Mouse (Mus musculus) midbrain, embryonic 15.5 days (tissue): ENCODE results near the gene Tfap2c. TPM values are rescaled to one million over a fixed set of nuclear protein-coding genes. Genes with fewer than 3 reads are reported as not detected.

Experiments used
- ATAC-seq: fragments of 200-750 bp; cut with Nextera tagmentation; replicated peaks from 2 replicates; pipeline ENCODE4 v1.8.0; 2017; ENCODE audit warnings: moderate TSS enrichment
- H3K27ac ChIP-seq: fragments of 300-500 bp; sonication (generic); 2 replicates; pipeline ENCODE4 v1.5.1; 2015; ENCODE audit warnings: mild to moderate bottlenecking, inconsistent platforms
- H3K27me3 ChIP-seq: fragments of 300-500 bp; sonication (generic); replicated peaks from 2 replicates; pipeline ENCODE4 v1.6.1; 2015; ENCODE audit warnings: inconsistent platforms
- H3K36me3 ChIP-seq: fragments of 300-500 bp; sonication (generic); replicated peaks from 2 replicates; pipeline ENCODE4 v1.6.1; 2015; ENCODE audit warnings: inconsistent platforms
- H3K4me1 ChIP-seq: fragments of 300-500 bp; sonication (generic); 2 replicates; pipeline ENCODE4 v1.6.1; 2015; ENCODE audit warnings: inconsistent platforms
- H3K4me2 ChIP-seq: fragments of 300-500 bp; sonication (generic); 2 replicates; pipeline ENCODE4 v1.6.1; 2015; ENCODE audit warnings: inconsistent platforms, mild to moderate bottlenecking, moderate library complexity
- H3K4me3 ChIP-seq: fragments of 300-500 bp; sonication (generic); 2 replicates; pipeline ENCODE4 v1.5.1; 2015; ENCODE audit warnings: mild to moderate bottlenecking, inconsistent platforms
- H3K9ac ChIP-seq: fragments of 300-500 bp; sonication (generic); 2 replicates; pipeline ENCODE4 v1.6.1; 2015; ENCODE audit warnings: mild to moderate bottlenecking, inconsistent platforms
- H3K9me3 ChIP-seq: fragments of 300-500 bp; sonication (generic); 2 replicates; pipeline ENCODE4 v1.6.1; 2016; ENCODE audit warnings: inconsistent platforms
- WGBS: fragments of 180-500 bp; shearing (Covaris S2); methylation state at CpG from one replicate; pipeline ENCODE4 v1.1.7; 2015; ENCODE audit warnings: mixed read lengths; 5-methylcytosine and 5-hydroxymethylcytosine counted together
- polyA plus RNA-seq: library from polyadenylated mRNA; unstranded; fragments of >200 nt; fragmentation: Nextera tagmentation; extraction: Ambion mirVana; gene quantifications from 2 replicates; pipeline ENCODE4 v1.2.1, GENCODE M21; 2015

The Tfap2c gene
- polyA plus RNA-seq, 1 experiment from 2014 or later: 0.34 TPM

DNA sequence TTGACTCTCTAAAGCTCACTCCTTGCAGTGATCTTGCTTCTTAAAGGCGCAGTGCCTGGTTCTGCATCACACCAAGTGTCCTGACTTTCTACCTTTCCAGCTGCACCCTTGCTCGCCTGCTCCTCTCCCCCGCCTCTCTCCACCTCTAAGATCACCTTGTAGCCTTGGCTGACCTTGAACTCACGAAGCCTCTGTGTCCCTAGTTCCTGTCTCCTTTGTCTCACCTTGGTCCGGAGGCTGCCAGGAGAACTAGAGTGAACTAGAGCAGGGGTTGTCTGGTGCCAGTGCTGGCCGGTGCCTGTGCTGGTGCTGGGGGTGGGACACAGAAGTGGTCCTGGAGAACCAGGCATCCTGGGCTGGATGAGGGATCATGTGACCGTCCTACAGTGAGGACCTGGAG, 44.9 kb downstream of the Tfap2c start:
- WGBS: 90% methylated on average over 7 of the region's 7 CpGs
- no peak overlapping the region for H3K27ac ChIP-seq
- no peak overlapping the region for H3K4me2 ChIP-seq
- H3K27me3 ChIP-seq: no peaks in the 10 kb centered on the region
- no peak overlapping the region for H3K9ac ChIP-seq
- H3K9me3 ChIP-seq: no peaks in the 10 kb centered on the region
- ATAC-seq: no peak
- no peak overlapping the region for H3K4me3 ChIP-seq
- H3K36me3 ChIP-seq: no peaks in the 10 kb centered on the region
- no peaks in the 10 kb centered on the region for H3K4me1 ChIP-seq

DNA sequence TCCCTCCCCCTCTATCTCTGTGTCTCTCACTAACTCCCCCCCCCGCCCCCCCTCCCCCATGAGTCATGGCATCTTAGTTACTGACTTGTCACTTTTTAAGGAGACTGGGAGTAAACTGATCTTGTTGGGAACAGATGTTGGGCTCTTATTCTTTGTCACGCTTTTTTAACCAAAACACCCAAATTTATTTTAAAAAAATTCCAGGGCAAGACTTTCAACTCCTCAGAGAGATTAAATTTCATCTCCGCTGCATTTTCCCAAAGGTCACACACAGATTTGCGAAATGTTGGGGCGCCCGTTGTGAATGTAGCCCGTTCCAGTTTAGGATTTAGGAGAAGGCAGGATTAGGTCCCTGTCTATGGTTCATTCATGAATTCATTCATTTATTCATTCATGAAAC, 47.7 kb downstream of the Tfap2c start:
- H3K27ac ChIP-seq: no peak overlapping the region
- H3K27me3 ChIP-seq: no peaks in the 10 kb centered on the region
- H3K4me1 ChIP-seq: no peaks in the 10 kb centered on the region
- 37% methylated on average over 7 of the region's 7 CpGs for WGBS
- no peak overlapping the region for H3K9ac ChIP-seq
- H3K4me2 ChIP-seq: no peak overlapping the region
- no peak for ATAC-seq
- no peaks in the 10 kb centered on the region for H3K9me3 ChIP-seq
- H3K36me3 ChIP-seq: no peaks in the 10 kb centered on the region
- H3K4me3 ChIP-seq: no peak overlapping the region

- 92% methylated on average over 9 of the region's 9 CpGs for WGBS
- Histone ChIP-seq H3K36me3 (no peaks in the 10 kb centered on the region), H3K4me2 (no peak overlapping the region), H3K9ac (no peak overlapping the region), H3K27me3 (no peaks in the 10 kb centered on the region), H3K27ac (no peak overlapping the region), H3K4me3 (no peak overlapping the region), H3K4me1 (no peaks in the 10 kb centered on the region), H3K9me3 (no peaks in the 10 kb centered on the region)
- no peak for ATAC-seq
Measured at GRCm38 (mm10) chr2:172597881-172598280, 48.5 kb downstream of the Tfap2c start.

DNA sequence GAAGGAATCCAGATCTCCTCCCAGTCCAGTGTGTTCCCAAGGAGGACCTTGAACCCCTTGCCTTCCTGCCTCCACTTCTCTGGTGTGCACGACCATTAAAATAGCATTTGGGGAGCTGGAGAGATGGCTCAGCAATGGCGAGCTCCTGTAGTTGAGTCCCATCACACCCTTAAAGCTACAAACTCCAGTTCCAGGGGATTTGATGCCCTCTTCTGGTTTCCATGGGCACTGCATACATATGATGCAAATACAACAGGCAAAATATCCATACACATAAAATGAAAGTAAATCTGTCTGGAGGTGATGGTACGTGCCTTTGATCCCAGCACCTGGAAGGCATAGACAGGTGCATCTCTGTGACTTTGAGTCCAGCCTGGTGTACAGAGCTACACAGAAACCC, 55.2 kb downstream of the Tfap2c start:
- H3K27ac ChIP-seq: no peak overlapping the region
- no peaks in the 10 kb centered on the region for H3K27me3 ChIP-seq
- no peak overlapping the region for H3K4me2 ChIP-seq
- WGBS: 92% methylated on average over 3 of the region's 3 CpGs
- no peak overlapping the region for H3K9ac ChIP-seq
- H3K4me1 ChIP-seq: no peaks in the 10 kb centered on the region
- H3K9me3 ChIP-seq: no peaks in the 10 kb centered on the region
- no peaks in the 10 kb centered on the region for H3K36me3 ChIP-seq
- no peak overlapping the region for H3K4me3 ChIP-seq
- no peak for ATAC-seq

- 52% methylated on average over 7 of the region's 7 CpGs for WGBS
- ATAC-seq: no peak
- H3K27me3 ChIP-seq: no peaks in the 10 kb centered on the region
Measured at GRCm38 (mm10) chr2:172605642-172606041, 56.2 kb downstream of the Tfap2c start.

GRCm38 (mm10) chr2:172607710-172608109, 58.3 kb downstream of the Tfap2c start:
- no peaks in the 10 kb centered on the region for H3K36me3 ChIP-seq
- no peaks in the 10 kb centered on the region for H3K4me1 ChIP-seq
- WGBS: 80% methylated on average over 11 of the region's 11 CpGs
- no peaks in the 10 kb centered on the region for H3K9me3 ChIP-seq
- H3K4me2 ChIP-seq: no peak overlapping the region
- no peak overlapping the region for H3K9ac ChIP-seq
- no peak for ATAC-seq
- H3K4me3 ChIP-seq: no peak overlapping the region
- H3K27me3 ChIP-seq: peaks cover 3% of the 10 kb centered on the region; the same call in 1 of the 2 replicates
- H3K27ac ChIP-seq: no peak overlapping the region

More at GRCm38 (mm10) chr2:172605642-172606041, 56.2 kb downstream of the Tfap2c start:
- no peaks in the 10 kb centered on the region for H3K36me3 ChIP-seq
- H3K4me3 ChIP-seq: no peak overlapping the region
- no peak overlapping the region for H3K4me2 ChIP-seq
- no peak overlapping the region for H3K27ac ChIP-seq
- no peaks in the 10 kb centered on the region for H3K4me1 ChIP-seq
- no peaks in the 10 kb centered on the region for H3K9me3 ChIP-seq
- H3K9ac ChIP-seq: no peak overlapping the region

Other genes with a start within 250 kb of the Tfap2c start
- 19.9 and 22.4 TPM in 2 replicates for gene Fam210b, start 204.0 kb upstream of the Tfap2c start, polyA plus RNA-seq
- 15.4 TPM in 2 replicates for gene Aurka, start 179.1 kb upstream of the Tfap2c start, polyA plus RNA-seq
- 25.1 and 30.4 TPM in 2 replicates for gene Cstf1, start 178.9 kb upstream of the Tfap2c start, polyA plus RNA-seq
- 0.12 and 0.27 TPM in 2 replicates for gene Cass4, start 155.8 kb upstream of the Tfap2c start, polyA plus RNA-seq
- gene Rtf2, start 109.0 kb upstream of the Tfap2c start, polyA plus RNA-seq: 96.7 and 98.0 TPM in 2 replicates
- gene Gcnt7, start 91.0 kb upstream of the Tfap2c start, polyA plus RNA-seq: 2.0 and 2.3 TPM in 2 replicates
- gene Fam209, start 77.1 kb upstream of the Tfap2c start, polyA plus RNA-seq: 0.52 TPM in 1 of 2 replicates, not detected in the other